Mouse (Mus musculus) heart, embryonic 12.5 days (tissue): ENCODE data around the gene Zfhx2. TPM values are rescaled to one million over a fixed set of nuclear protein-coding genes. Genes with fewer than 3 reads are reported as not detected.

Source experiments
- ATAC-seq: fragments of 200-750 bp; cut with Nextera tagmentation; 2 replicates; pipeline ENCODE4 v1.8.0; 2017; ENCODE audit warnings: moderate TSS enrichment, moderate library complexity; ENCODE audit not compliant: insufficient number of reproducible peaks, low FRiP score
- H3K27ac ChIP-seq: fragments of 300-500 bp; sonication (generic); 2 replicates; pipeline ENCODE4 v1.5.1; 2016; ENCODE audit warnings: mild to moderate bottlenecking, moderate library complexity; ENCODE audit not compliant: poor library complexity, severe bottlenecking
- H3K27me3 ChIP-seq: fragments of 300-500 bp; sonication (generic); replicated peaks from 2 replicates; pipeline ENCODE4 v1.6.1; 2016; ENCODE audit warnings: mild to moderate bottlenecking, moderate library complexity
- H3K36me3 ChIP-seq: fragments of 300-500 bp; sonication (generic); 2 replicates; pipeline ENCODE4 v1.6.1; 2016; ENCODE audit warnings: mild to moderate bottlenecking, moderate library complexity
- H3K4me1 ChIP-seq: fragments of 300-500 bp; sonication (generic); replicated peaks from 2 replicates; pipeline ENCODE4 v1.6.1; 2016; ENCODE audit warnings: mild to moderate bottlenecking
- H3K4me2 ChIP-seq: fragments of 300-500 bp; sonication (generic); 2 replicates; pipeline ENCODE4 v1.6.1; 2016; ENCODE audit warnings: mild to moderate bottlenecking, moderate library complexity
- H3K4me3 ChIP-seq: fragments of 300-500 bp; sonication (generic); 2 replicates; pipeline ENCODE4 v1.5.1; 2016; ENCODE audit warnings: mild to moderate bottlenecking
- H3K9ac ChIP-seq: fragments of 300-500 bp; sonication (generic); 2 replicates; pipeline ENCODE4 v1.6.1; 2016; ENCODE audit warnings: mild to moderate bottlenecking, moderate library complexity
- H3K9me3 ChIP-seq: fragments of 300-500 bp; sonication (generic); replicated peaks from 2 replicates; pipeline ENCODE4 v1.6.1; 2016; ENCODE audit warnings: mild to moderate bottlenecking, moderate library complexity
- WGBS: fragments of 180-500 bp; shearing (Covaris S2); methylation state at CpG from one replicate; pipeline ENCODE4 v1.1.7; 2016; 5-methylcytosine and 5-hydroxymethylcytosine counted together
- polyA plus RNA-seq: library from polyadenylated mRNA; unstranded; fragments of >200 nt; fragmentation: Nextera tagmentation; extraction: Ambion mirVana; gene quantifications from 2 replicates; pipeline ENCODE4 v1.2.1, GENCODE M21; 2016

Gene Zfhx2
- polyA plus RNA-seq, 1 experiment from 2014 or later: 4.4 TPM

DNA sequence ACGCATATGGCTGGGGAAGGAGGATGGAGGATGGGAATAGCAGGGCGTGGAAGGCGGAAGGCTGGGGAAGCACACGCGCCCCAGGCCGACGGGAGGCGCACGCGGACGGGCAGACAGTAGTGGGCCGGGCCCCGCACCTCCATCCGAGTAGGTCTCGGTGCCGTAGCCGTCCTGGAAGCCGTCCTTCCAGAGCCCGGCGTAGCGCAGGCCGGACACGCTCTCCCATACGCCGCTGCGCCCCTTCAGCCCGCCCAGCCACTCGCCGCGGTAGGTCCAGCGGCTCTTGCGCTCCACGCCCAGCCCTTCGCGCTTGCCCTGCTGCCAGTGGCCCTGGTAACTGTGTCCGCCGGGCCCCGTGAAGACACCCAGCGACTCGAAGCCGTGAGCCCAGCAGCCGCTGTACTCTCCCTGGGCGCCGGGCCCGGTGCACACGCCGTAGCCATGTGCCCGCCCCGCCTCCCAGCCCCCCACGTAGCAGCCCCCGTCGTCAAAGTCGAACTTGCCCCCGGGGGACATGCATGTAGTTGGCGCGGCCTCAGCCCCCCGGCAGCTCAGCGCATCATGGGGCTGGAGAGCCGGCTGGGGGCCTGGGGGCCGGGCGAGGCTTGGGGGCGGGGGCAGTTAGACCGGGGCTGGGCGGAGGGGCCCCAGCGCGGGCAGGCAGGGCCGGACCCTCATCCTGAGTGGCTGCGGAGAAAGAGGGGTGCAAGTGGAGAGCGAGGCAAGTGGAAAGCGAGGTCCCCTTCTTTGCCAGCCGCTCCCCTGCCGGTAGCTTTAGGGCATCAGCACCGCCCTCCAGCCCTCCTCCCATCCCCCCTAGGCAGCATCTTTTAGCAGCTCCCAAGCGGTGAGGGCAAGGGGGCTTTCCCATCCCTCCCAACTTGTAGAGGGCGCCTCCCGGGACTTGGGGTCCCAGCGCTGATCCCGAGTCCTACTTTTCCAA lies 22.9 kb upstream of the Zfhx2 start:
- peak; percentile 47; the same call in 1 of the 2 replicates for ATAC-seq
- H3K4me1 ChIP-seq: peaks cover 30% of the 10 kb centered on the region
- H3K9me3 ChIP-seq: no peaks in the 10 kb centered on the region
- peaks cover 79% of the 10 kb centered on the region for H3K27me3 ChIP-seq
- peak overlapping the region; percentile 100 for H3K4me2 ChIP-seq
- WGBS: under 1% methylated on average over 77 of the region's 78 CpGs
- peak overlapping the region; percentile 64 for H3K9ac ChIP-seq
- peak overlapping the region; percentile 58 for H3K4me3 ChIP-seq
- no peaks in the 10 kb centered on the region for H3K36me3 ChIP-seq
- no peak overlapping the region for H3K27ac ChIP-seq

DNA sequence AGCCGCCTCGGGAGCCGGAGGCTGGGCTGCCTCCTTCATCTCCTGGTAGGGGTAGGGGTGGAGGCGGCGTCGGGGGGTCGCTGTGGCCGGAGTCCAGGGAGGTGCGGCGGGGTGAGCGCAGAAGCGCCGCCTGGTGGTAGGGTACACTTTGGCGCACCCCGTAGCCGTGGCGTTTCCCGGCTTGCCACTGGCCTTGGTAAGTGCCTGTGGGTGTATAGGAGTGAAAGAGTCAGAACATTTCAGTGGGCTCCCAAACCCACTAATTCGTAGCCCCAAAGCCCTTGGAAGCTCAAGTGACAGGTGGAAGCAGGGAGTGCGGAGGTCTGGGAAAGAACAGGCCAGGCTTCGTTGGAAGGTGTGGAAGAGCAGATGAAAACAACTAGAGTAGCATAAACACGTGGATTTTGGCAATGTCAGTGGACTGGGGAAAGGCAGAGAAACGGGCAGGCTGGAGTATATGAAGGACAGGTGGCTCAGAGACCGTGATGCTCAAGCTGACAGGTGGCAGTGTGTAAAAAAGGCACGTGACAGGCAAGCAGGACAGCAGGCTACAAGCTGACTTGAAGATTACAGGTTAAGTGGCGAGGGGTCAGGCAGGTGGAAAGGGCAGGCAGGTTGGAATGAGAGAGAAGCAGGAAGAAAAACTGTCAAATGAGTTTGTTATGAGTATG lies 22.0 kb upstream of the Zfhx2 start:
- peak overlapping the region; percentile 58 for H3K4me3 ChIP-seq
- 5% methylated on average over 26 of the region's 26 CpGs for WGBS
- H3K9ac ChIP-seq: peak overlapping the region; percentile 64; the same call in 1 of the 2 replicates
- no peaks in the 10 kb centered on the region for H3K9me3 ChIP-seq
- ATAC-seq: no peak
- H3K4me1 ChIP-seq: peaks cover 35% of the 10 kb centered on the region
- peak overlapping the region; percentile 100 for H3K4me2 ChIP-seq
- H3K36me3 ChIP-seq: no peaks in the 10 kb centered on the region
- H3K27ac ChIP-seq: no peak overlapping the region
- H3K27me3 ChIP-seq: peaks cover 88% of the 10 kb centered on the region

DNA sequence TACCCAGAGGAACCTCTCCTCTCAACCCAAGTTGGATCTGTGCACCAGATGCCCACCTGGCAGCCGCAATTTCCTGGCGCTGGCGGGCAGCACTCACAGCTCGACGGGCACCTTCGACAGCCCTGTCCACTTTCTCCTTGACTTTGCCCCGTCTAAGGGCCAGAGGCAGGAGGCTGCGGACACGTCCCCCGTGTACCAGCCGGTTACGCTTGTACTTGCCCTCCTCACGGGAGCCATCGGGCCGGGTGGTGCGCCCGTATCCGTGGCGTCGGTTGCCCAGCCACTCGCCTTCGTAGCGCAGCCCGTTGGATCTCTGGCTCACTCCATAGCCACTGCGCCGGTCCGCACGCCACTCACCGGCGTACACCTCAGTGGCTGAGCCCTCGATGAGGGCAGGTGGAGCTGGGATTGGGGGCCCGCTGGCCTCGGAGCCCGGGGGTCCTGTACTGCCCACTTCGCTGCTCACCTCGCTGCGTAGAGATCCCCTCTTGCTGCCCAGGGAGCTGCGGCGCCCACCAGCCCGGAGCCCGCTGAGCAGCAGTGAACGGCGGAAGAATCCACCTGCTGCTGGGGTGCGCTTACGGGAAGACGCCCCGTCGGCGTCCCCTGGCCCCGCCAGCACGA lies 21.3 kb upstream of the Zfhx2 start:
- ATAC-seq: no peak
- 55% methylated on average over 51 of the region's 51 CpGs for WGBS
- H3K4me1 ChIP-seq: peaks cover 37% of the 10 kb centered on the region
- peak overlapping the region; percentile 100; the same call in 1 of the 2 replicates for H3K4me2 ChIP-seq
- H3K36me3 ChIP-seq: no peaks in the 10 kb centered on the region
- no peaks in the 10 kb centered on the region for H3K9me3 ChIP-seq
- peaks cover 94% of the 10 kb centered on the region for H3K27me3 ChIP-seq
- H3K9ac ChIP-seq: no peak overlapping the region
- H3K27ac ChIP-seq: no peak overlapping the region
- peak overlapping the region; percentile 58; the same call in 1 of the 2 replicates for H3K4me3 ChIP-seq

DNA sequence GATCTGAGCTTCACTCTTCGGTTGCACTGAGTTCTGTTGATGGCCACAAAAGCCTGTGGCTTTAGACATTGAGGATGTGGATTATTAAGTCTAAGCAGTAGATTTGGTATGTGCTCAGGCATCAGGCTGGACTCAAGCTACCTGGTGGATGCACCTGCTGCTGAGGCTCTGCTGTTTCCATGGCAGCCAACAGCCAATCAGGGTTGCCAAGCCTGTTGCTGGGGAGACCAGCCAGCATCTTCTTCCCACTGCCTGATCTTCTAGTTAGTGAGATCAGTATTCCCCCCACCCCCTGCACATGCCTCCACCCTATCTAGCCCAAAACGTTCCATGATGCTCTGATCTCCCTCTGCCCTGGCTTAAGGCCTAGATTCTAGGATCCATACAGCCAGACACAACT lies 19.6 kb upstream of the Zfhx2 start:
- Histone ChIP-seq H3K4me2 (no peak overlapping the region), H3K27ac (no peak overlapping the region), H3K27me3 (peaks cover 93% of the 10 kb centered on the region), H3K4me1 (peaks cover 35% of the 10 kb centered on the region), H3K9ac (no peak overlapping the region), H3K4me3 (no peak overlapping the region), H3K9me3 (no peaks in the 10 kb centered on the region), H3K36me3 (no peaks in the 10 kb centered on the region)
- ATAC-seq: no peak
- 71% methylated on average over 2 of the region's 2 CpGs for WGBS

DNA sequence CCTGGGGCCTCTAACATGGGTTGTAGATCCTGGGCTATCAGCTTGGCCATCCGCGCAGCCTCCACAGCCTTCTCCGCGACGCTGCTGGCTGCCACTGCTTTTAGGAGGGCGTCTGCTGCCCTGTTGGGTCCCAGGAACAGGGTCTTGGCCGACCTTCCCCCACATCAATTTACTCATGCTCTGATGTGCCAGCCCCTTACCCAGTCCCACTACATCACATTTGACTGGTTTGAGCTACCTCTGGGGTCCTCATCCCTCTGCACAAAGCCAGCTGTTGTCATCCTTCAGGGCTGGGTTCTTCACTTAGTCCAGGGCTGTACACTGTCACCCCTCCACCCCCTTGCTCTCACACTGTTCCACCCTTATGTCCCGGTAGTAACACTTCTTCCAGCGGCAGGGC lies 18.0 kb upstream of the Zfhx2 start:
- peaks cover 29% of the 10 kb centered on the region for H3K4me1 ChIP-seq
- no peak overlapping the region for H3K4me3 ChIP-seq
- 33% methylated on average over 9 of the region's 9 CpGs for WGBS
- no peak overlapping the region for H3K9ac ChIP-seq
- peaks cover 77% of the 10 kb centered on the region for H3K27me3 ChIP-seq
- H3K27ac ChIP-seq: no peak overlapping the region
- H3K9me3 ChIP-seq: no peaks in the 10 kb centered on the region
- ATAC-seq: no peak
- H3K4me2 ChIP-seq: no peak overlapping the region
- no peaks in the 10 kb centered on the region for H3K36me3 ChIP-seq

DNA sequence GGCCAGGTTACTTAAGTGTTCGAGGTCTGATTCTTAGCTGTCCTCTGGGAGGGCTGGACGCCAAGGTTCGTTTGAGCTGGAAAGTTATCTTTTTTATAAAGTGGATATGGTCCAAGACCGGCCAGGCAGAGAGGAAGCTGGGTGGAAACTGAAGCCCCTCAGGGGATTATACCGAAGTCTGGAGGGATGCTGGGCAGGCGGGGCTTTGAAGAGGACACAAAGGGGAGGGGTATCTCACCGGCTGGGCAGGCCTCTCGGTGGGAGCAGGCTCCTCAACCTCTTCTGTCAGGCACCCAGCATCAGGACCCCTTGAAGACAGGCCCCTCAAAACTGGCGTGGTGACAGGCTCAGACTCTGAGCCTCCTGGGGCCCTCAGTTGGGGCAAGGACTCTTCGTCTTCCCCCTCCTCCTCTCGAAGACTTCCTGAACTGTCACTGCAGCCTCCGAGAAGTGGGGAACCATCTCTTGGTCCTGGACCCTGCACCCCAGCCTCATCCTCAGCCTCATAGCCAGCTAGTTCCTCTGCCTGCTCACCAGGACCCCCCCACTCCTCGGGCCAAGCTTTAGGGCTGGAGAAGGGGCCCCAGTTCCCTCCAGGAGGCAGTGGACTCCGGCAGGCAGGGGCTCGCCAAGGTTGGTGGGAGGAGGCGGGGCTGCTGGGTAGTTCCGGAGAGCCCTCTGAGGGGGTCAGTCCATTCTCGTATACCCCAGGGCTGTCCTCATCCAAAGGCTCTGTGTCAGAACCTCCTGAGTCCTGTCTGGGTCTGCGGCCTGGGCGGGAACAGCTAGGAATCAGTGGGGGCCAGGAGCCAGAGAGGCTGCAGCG lies 17.1 kb upstream of the Zfhx2 start:
- no peaks in the 10 kb centered on the region for H3K9me3 ChIP-seq
- no peak overlapping the region for H3K9ac ChIP-seq
- H3K36me3 ChIP-seq: no peaks in the 10 kb centered on the region
- peaks cover 73% of the 10 kb centered on the region for H3K27me3 ChIP-seq
- no peak overlapping the region for H3K4me3 ChIP-seq
- peaks cover 22% of the 10 kb centered on the region for H3K4me1 ChIP-seq
- 15% methylated on average over 21 of the region's 21 CpGs for WGBS
- H3K27ac ChIP-seq: no peak overlapping the region
- H3K4me2 ChIP-seq: no peak overlapping the region
- no peak for ATAC-seq

DNA sequence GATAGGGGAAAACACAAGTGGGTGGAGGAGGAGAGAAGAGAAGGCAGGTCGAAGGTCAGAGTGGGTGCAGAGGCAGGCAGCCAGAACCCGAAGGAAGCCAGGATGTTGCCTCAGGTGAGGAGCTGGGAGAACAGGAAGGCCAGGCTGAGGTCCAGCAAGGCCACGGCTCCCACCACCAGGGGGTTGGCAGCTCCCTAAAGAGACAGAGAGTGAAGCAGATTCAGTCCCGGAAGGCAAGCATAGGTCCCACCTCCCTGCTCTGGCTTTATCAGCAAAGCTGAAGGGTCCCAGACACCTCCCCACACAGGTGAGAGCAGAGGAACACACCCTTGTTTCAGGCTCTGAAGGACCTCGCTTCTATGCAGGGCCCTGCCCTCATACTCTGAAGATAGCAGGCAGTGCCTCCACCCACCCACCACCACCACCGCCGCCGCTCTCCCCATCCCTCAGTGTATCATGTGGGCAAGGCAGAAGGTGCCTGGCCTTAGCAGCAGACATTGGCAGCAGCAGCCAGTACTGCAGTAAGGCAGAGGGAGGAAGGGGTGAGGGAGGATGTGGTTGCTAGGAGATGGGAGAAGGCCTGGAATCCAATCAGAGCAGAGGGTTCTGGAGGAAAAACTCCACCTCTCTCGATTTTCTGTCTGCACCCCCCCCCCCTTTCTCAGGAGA lies 16.2 kb upstream of the Zfhx2 start:
- no peak for ATAC-seq
- Histone ChIP-seq H3K9ac (no peak overlapping the region), H3K36me3 (no peaks in the 10 kb centered on the region), H3K27me3 (peaks cover 72% of the 10 kb centered on the region), H3K4me2 (no peak overlapping the region), H3K4me3 (no peak overlapping the region), H3K4me1 (peaks cover 19% of the 10 kb centered on the region), H3K9me3 (no peaks in the 10 kb centered on the region), H3K27ac (no peak overlapping the region)
- WGBS: 36% methylated on average over 9 of the region's 9 CpGs

DNA sequence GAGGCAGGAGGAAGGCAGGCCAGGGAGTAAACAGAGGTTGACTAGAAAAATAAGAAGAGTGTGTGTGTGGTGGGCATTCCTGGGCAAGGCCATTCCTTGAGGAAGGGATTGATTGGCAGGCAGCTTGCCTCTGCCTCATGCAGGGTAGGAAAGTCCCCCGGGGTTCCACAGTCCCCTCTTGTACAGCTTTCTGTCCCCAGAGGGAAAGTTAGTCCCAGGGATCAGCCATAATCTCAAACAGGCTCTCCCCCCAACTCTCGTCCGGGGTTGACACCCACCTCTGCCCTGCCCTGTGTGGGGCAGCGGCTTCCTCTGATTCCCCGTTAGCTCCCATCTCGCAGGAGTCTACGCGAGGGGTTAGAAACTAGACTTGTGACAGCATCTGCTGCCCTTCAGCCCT lies 14.9 kb upstream of the Zfhx2 start:
- peaks cover 19% of the 10 kb centered on the region for H3K4me1 ChIP-seq
- no peaks in the 10 kb centered on the region for H3K36me3 ChIP-seq
- H3K9ac ChIP-seq: no peak overlapping the region
- no peak overlapping the region for H3K4me2 ChIP-seq
- H3K4me3 ChIP-seq: no peak overlapping the region
- no peaks in the 10 kb centered on the region for H3K9me3 ChIP-seq
- H3K27ac ChIP-seq: no peak overlapping the region
- ATAC-seq: no peak
- WGBS: 62% methylated on average over 8 of the region's 8 CpGs
- peaks cover 65% of the 10 kb centered on the region for H3K27me3 ChIP-seq

DNA sequence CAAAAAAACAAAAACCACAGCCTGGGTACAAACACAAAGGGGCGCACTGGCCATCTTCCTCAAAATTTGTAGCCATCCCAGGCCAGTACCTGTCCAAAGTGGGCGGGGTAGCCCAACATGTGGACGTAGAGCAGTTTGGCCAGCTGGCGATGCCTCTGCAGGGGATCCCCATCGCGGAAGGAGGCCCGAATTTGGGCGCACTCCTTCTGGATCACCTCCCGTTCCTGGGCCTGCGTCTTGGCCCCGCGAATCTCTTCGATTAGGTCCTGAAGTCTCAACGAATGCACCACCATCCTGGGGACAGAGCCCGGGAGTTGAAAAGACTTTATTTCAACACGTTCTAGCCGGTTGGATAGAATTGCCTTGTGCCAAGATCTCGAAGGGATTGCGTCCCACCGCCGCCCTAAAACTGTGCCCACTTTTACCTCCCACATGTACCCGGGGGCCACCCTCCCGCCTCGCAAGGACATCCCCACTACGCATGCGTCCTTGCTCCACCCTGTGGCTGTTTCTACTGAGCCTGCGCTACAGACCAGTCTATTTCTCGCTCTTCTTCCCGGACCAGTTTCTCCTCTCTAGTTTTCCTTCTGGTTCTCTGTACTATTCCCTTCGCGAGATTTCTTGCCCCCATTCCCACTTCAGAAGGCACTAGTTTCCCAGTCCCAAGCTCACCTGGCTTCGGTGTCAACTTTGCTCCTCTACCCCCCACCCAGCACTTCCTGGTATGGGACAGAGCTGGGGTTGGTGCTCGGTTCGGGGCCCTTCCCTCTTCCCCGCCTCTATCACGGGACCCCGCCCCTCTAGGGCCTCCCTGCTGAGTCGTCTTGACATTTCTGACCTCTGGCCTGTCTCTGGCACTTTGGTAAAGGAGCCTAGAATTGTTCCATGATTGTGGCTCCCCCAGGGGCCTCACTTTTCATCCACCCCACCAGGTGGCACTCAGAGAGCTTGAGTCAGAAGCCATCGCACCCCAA lies 14.0 kb upstream of the Zfhx2 start, which contains the start of gene Ap1g2:
Gene Ap1g2, minus strand, starts transcription at position 758 of the 974 bp plus-strand sequence.
- peaks cover 19% of the 10 kb centered on the region for H3K4me1 ChIP-seq
- H3K9me3 ChIP-seq: no peaks in the 10 kb centered on the region
- H3K4me3 ChIP-seq: peak within 1 kb of the TSS; percentile 53
- H3K27ac ChIP-seq: peak within 1 kb of the TSS; percentile 37; the same call in 1 of the 2 replicates
- peaks cover 2% of the 10 kb centered on the region; the same call in 1 of the 2 replicates for H3K36me3 ChIP-seq
- peak within 1 kb of the TSS; percentile 80 for H3K4me2 ChIP-seq
- ATAC-seq: peak; percentile 73
- WGBS: under 1% methylated on average over 39 of the region's 39 CpGs
- H3K27me3 ChIP-seq: peaks cover 58% of the 10 kb centered on the region
- H3K9ac ChIP-seq: peak within 1 kb of the TSS; percentile 62
